Mouse (Mus musculus) G1E (cell line): ENCODE measurements around the gene Trove2. TPM values are rescaled to one million over a fixed set of nuclear protein-coding genes. Genes with fewer than 3 reads are reported as not detected.

Experiments used
- ATAC-seq: 2 replicates; pipeline ENCODE4 v1.8.0; 2016; ENCODE audit warnings: mild to moderate bottlenecking; ENCODE audit not compliant: insufficient number of reproducible peaks, poor library complexity, low FRiP score, severe bottlenecking; ENCODE audit errors: extremely low read depth
- DNase-seq: peaks from one replicate; pipeline ENCODE4 v3.0.0; 2012; ENCODE audit warnings: low spot score
- H3K27me3 ChIP-seq: 2 replicates; pipeline ENCODE4 v1.6.1; 2012; ENCODE audit warnings: mild to moderate bottlenecking, low read length, inconsistent platforms; ENCODE audit not compliant: insufficient read depth
- H3K36me3 ChIP-seq: replicated peaks from 2 replicates; pipeline ENCODE3; 2012; ENCODE audit warnings: mild to moderate bottlenecking, inconsistent platforms
- H3K4me1 ChIP-seq: 2 replicates; pipeline ENCODE4 v1.6.1; 2012; ENCODE audit warnings: low read depth, low read length, inconsistent platforms, mixed read lengths; ENCODE audit not compliant: insufficient read depth
- H3K4me3 ChIP-seq: 2 replicates; pipeline ENCODE4 v1.5.1; 2012; ENCODE audit warnings: low read depth, mild to moderate bottlenecking, inconsistent platforms, low read length, moderate library complexity, mixed read lengths
- H3K9me3 ChIP-seq: replicated peaks from 2 replicates; pipeline ENCODE4 v1.6.1; 2012; ENCODE audit warnings: inconsistent platforms
- CTCF ChIP-seq: IDR thresholded peaks from 2 replicates; pipeline ENCODE4 v1.5.1; 2012; ENCODE audit warnings: low read depth, low read length, inconsistent platforms, mixed read lengths
- GATA1 ChIP-seq: IDR thresholded peaks from 2 replicates; pipeline ENCODE4 v1.6.1; 2012; ENCODE audit warnings: borderline replicate concordance, low read length, inconsistent platforms, mixed read lengths
- GATA2 ChIP-seq: IDR thresholded peaks from 2 replicates; pipeline ENCODE4 v1.6.1; 2012; ENCODE audit warnings: low read depth, low read length, inconsistent platforms, borderline replicate concordance
- POLR2AphosphoS5 ChIP-seq: IDR thresholded peaks from 2 replicates; pipeline ENCODE4 v1.6.1; 2012; ENCODE audit warnings: low read depth, low read length, inconsistent platforms; ENCODE audit not compliant: insufficient replicate concordance
- TAL1 ChIP-seq: conservative IDR thresholded peaks from 2 replicates; pipeline ENCODE4 v1.6.1; 2012; ENCODE audit warnings: low read depth, low read length, inconsistent platforms, mixed read lengths
- polyA plus RNA-seq: library from polyadenylated mRNA; stranded (reverse); fragments of >175 nt; gene quantifications from 2 replicates; pipeline ENCODE4 v1.2.3, GENCODE M21; 2012
- total RNA-seq, 2 experiments: library from RNA; stranded (forward) in 1 of 2; stranded (reverse) in 1 of 2; fragments of 200-1000 nt in 1 of 2; fragments of >200 nt in 1 of 2; fragmentation: Nextera tagmentation in 1 of 2; gene quantifications; 2 replicates each; pipeline ENCODE4 v1.2.3; 2014 to 2017

Trove2 gene
- total and polyA plus RNA-seq, 3 experiments = 0.25 to 14.2 (median 9.9) TPM

GRCm38 (mm10) chr1:143702141-143702740, 74.6 kb downstream of the Trove2 start:
- peak; percentile 70 for DNase-seq
- peak; percentile 47 for ATAC-seq
- H3K9me3 ChIP-seq = no peaks in the 10 kb centered on the region
- peaks cover 33% of the 10 kb centered on the region for H3K4me1 ChIP-seq
- peaks cover 18% of the 10 kb centered on the region for H3K36me3 ChIP-seq
- H3K4me3 ChIP-seq = peak overlapping the region; percentile 88
- no peak for TF ChIP-seq POLR2AphosphoS5
- no peak for TF ChIP-seq TAL1
- TF ChIP-seq GATA1 = no peak
- TF ChIP-seq GATA2 = no peak
- no peak for TF ChIP-seq CTCF
- H3K27me3 ChIP-seq = no peaks in the 10 kb centered on the region

- DNase-seq (no peak), ATAC-seq (no peak)
- peaks cover 22% of the 10 kb centered on the region for H3K36me3 ChIP-seq
These were observed 75.1 kb downstream of the Trove2 start for GRCm38 (mm10) chr1:143701736-143702135.

More at GRCm38 (mm10) chr1:143701736-143702135, 75.1 kb downstream of the Trove2 start:
- TF ChIP-seq GATA2 (no peak), TAL1 (no peak), GATA1 (no peak), CTCF (no peak), POLR2AphosphoS5 (no peak)
- peak overlapping the region; percentile 88 for H3K4me3 ChIP-seq
- H3K27me3 ChIP-seq = no peaks in the 10 kb centered on the region
- no peaks in the 10 kb centered on the region for H3K9me3 ChIP-seq
- peaks cover 34% of the 10 kb centered on the region for H3K4me1 ChIP-seq

Other genes with a start within 250 kb of the Trove2 start
- not detected in 2 replicates for gene B3galt2, start 136.4 kb downstream of the Trove2 start, total RNA-seq (2014; fragmentation: Nextera tagmentation)
- 0.12 and 0.16 TPM in 2 replicates for gene B3galt2, start 136.4 kb downstream of the Trove2 start, total RNA-seq (2017)
- not detected in 2 replicates for gene B3galt2, start 136.4 kb downstream of the Trove2 start, polyA plus RNA-seq
- gene Cdc73, start 74.2 kb downstream of the Trove2 start, total RNA-seq (2014; fragmentation: Nextera tagmentation) = 263 and 288 TPM in 2 replicates
- 21.5 and 29.0 TPM in 2 replicates for gene Cdc73, start 74.2 kb downstream of the Trove2 start, total RNA-seq (2017)
- gene Cdc73, start 74.2 kb downstream of the Trove2 start, polyA plus RNA-seq = 13.0 and 14.2 TPM in 2 replicates
- gene Glrx2, start 60.7 kb downstream of the Trove2 start, total RNA-seq (2014; fragmentation: Nextera tagmentation) = 125 and 173 TPM in 2 replicates
- gene Glrx2, start 60.7 kb downstream of the Trove2 start, total RNA-seq (2017) = 27.7 and 41.4 TPM in 2 replicates
- gene Glrx2, start 60.7 kb downstream of the Trove2 start, polyA plus RNA-seq = 107 and 113 TPM in 2 replicates
- 171 and 188 TPM in 2 replicates for gene Uchl5, start 204 bp upstream of the Trove2 start, total RNA-seq (2014; fragmentation: Nextera tagmentation)
- 165 and 220 TPM in 2 replicates for gene Uchl5, start 204 bp upstream of the Trove2 start, total RNA-seq (2017)
- gene Uchl5, start 204 bp upstream of the Trove2 start, polyA plus RNA-seq = 206 and 243 TPM in 2 replicates
- not detected in 2 replicates for gene Rgs2, start 227.1 kb upstream of the Trove2 start, total RNA-seq (2014; fragmentation: Nextera tagmentation)
- gene Rgs2, start 227.1 kb upstream of the Trove2 start, total RNA-seq (2017) = 0.64 and 0.66 TPM in 2 replicates
- gene Rgs2, start 227.1 kb upstream of the Trove2 start, polyA plus RNA-seq = 0.02 and 0.11 TPM in 2 replicates